In the genomic region with DNA sequence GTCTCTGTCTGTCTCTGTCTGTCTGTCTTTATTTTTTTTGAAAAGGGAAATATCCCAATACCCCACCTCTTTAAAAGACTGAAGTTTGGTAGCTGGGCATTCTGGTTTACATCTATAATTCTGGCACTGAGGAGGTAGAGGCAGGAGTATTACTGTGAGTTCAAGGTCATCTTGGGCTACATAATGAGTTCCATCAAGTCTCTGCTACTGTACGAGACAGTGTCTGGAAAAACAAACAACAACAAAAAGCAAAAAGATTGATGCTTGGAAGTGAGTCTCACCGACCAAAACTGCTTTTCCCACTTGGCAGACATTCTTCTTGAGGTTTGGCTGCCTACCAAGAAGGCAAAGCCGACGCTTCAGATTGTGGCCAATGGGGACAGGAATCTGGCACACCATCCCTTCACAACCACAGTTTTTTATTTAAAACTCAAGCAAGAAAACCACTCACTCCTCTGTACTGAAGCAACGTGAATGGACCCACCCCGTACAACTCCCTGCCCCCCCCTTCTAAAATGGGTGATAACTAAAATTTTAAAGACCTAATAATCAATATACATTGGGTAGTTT, we compare ENCODE assay signal across 9 mouse cellular contexts. TPM values are rescaled to one million over a fixed set of nuclear protein-coding genes. Genes with fewer than 3 reads are reported as not detected.
DNase-seq lines count a peak whose midpoint lies in the region; ATAC-seq and TF ChIP-seq lines count a peak whose summit lies in the region.
"Had no signal": no experiment of that assay in that cellular context is flagged by ENCODE, and none has a peak within 500 bp of the region (broad histone marks: within the 10 kb centered on the region; RNA-seq: fewer than 3 reads in every experiment).

No protein-coding gene starts in this region.

- no peaks in the 10 kb centered on the region for H3K27me3 ChIP-seq in kidney, adult 2 months (replicated peaks; ENCODE audit: control insufficient read depth, insufficient read depth, low read length)
- no peaks in the 10 kb centered on the region for H3K27me3 ChIP-seq in kidney, embryonic 15.5 days
- H3K27me3 ChIP-seq in limb, embryonic 15.5 days: no peaks in the 10 kb centered on the region
- H3K27me3 ChIP-seq: midbrain, embryonic 12.5 days had no signal

- no peak for TF ChIP-seq CTCF in kidney, adult 2 months (conservative IDR thresholded peaks at IDR 0.05; ENCODE audit: insufficient read depth, insufficient read length, low read depth, low read length)

- no peak overlapping the region for H3K4me3 ChIP-seq in kidney, adult 2 months (ENCODE audit: insufficient read depth, low read depth, low read length)
- H3K4me3 ChIP-seq in kidney, embryonic 15.5 days (replicated peaks): no peak overlapping the region
- H3K4me3 ChIP-seq in limb, embryonic 15.5 days: no peak overlapping the region
- H3K4me3 ChIP-seq: midbrain, embryonic 12.5 days had no signal

- DNase-seq in kidney, adult 2 months: peak; percentile 70
- peak; percentile 11 for DNase-seq in adrenal gland, adult 8-10 months
- DNase-seq in cerebellum, postnatal 25 days: peak; percentile 63 to 74
- no peak for DNase-seq in spleen, adult 18-20 months
- no peak for DNase-seq in layer of hippocampus, adult 9-11 months

- TF ChIP-seq POLR2A in kidney, adult 2 months (IDR thresholded peaks at IDR 0.05; ENCODE audit: low read depth, low read length): no peak

- H3K4me1 ChIP-seq in kidney, adult 2 months (ENCODE audit: control insufficient read depth, insufficient read depth, low read length): no peaks in the 10 kb centered on the region
- H3K4me1 ChIP-seq in kidney, embryonic 15.5 days: peaks cover 2% of the 10 kb centered on the region; the same call in 1 of the 2 replicates
- peaks cover 12% of the 10 kb centered on the region for H3K4me1 ChIP-seq in limb, embryonic 15.5 days
- H3K4me1 ChIP-seq: midbrain, embryonic 12.5 days had no signal

- H3K27ac ChIP-seq in kidney, adult 2 months (ENCODE audit: insufficient read depth, low read depth, low read length): no peak overlapping the region
- H3K27ac ChIP-seq in kidney, embryonic 15.5 days: no peak overlapping the region
- peak overlapping the region; percentile 91 for H3K27ac ChIP-seq in limb, embryonic 15.5 days
- H3K27ac ChIP-seq: midbrain, embryonic 12.5 days had no signal

- WGBS in kidney, adult 2 months: 17% methylated on average over 6 of the region's 6 CpGs
- 57% methylated on average over 6 of the region's 6 CpGs for WGBS in kidney, embryonic 15.5 days
- WGBS in limb, embryonic 15.5 days: 25% methylated on average over 6 of the region's 6 CpGs

- H3K4me2 ChIP-seq in kidney, embryonic 15.5 days: no peak overlapping the region
- peak overlapping the region; percentile 19; the same call in 1 of the 2 replicates for H3K4me2 ChIP-seq in limb, embryonic 15.5 days
- H3K4me2 ChIP-seq: midbrain, embryonic 12.5 days had no signal

- H3K9me3 ChIP-seq in kidney, embryonic 15.5 days (replicated peaks): no peaks in the 10 kb centered on the region
- no peaks in the 10 kb centered on the region for H3K9me3 ChIP-seq in limb, embryonic 15.5 days
- H3K9me3 ChIP-seq: midbrain, embryonic 12.5 days had no signal

- H3K36me3 ChIP-seq in kidney, adult 2 months (ENCODE audit: control insufficient read depth, insufficient read depth, low read length): no peaks in the 10 kb centered on the region
- H3K36me3 ChIP-seq in kidney, embryonic 15.5 days: no peaks in the 10 kb centered on the region
- no peaks in the 10 kb centered on the region for H3K36me3 ChIP-seq in limb, embryonic 15.5 days

- no peak for ATAC-seq in kidney, embryonic 15.5 days (replicated peaks; ENCODE audit: low FRiP score)
- ATAC-seq in limb, embryonic 15.5 days (ENCODE audit: insufficient number of reproducible peaks, low FRiP score, low TSS enrichment, low read depth): no peak
- ATAC-seq in erythroid progenitor cell, adult 5-6 weeks (replicated peaks; ENCODE audit: low FRiP score, poor library complexity, severe bottlenecking): no peak

- H3K9ac ChIP-seq in kidney, embryonic 15.5 days: no peak overlapping the region
- no peak overlapping the region for H3K9ac ChIP-seq in limb, embryonic 15.5 days
- H3K9ac ChIP-seq: midbrain, embryonic 12.5 days had no signal

RNA-seq across cellular contexts. Expression of gene Slc46a2, which starts 45.3 kb away (rescaled TPM):
- 0.10 and 0.11 TPM in 2 replicates for polyA plus RNA-seq in kidney, adult 2 months (2012; rRNA removed)
- 0.05 TPM in 1 of 2 replicates, not detected in the other for polyA plus RNA-seq in kidney, embryonic 15.5 days (2015; fragmentation: Nextera tagmentation; extraction: Ambion mirVana)
- total RNA-seq in adrenal gland, adult 8-10 months (2022): not detected
- polyA plus RNA-seq in limb, embryonic 15.5 days (2015; fragmentation: Nextera tagmentation; extraction: Ambion mirVana): 5.6 and 6.0 TPM in 2 replicates
- not detected in 2 replicates for total RNA-seq in erythroid progenitor cell, adult 5-6 weeks (2015; ENCODE audit: low replicate concordance)
- not detected in 2 replicates for total RNA-seq in erythroid progenitor cell, adult 5-6 weeks (2017; ENCODE audit: low replicate concordance)
- polyA plus RNA-seq: midbrain, embryonic 12.5 days had no signal

Comparison
In these comparisons a context has a peak if more than half of its experiments do, and no peak if none do; other contexts are left out.
1. DNase-seq: peak in kidney, adult 2 months (single experiment), adrenal gland, adult 8-10 months (single experiment) and cerebellum, postnatal 25 days (2 of 2); none in spleen, adult 18-20 months (0 of 2) and layer of hippocampus, adult 9-11 months (single experiment).